Mouse (Mus musculus) ES-E14 (cell line): ENCODE measurements around the gene Pla2g4a.

Source experiments
- CHD2 ChIP-seq: IDR thresholded peaks from 2 replicates; pipeline ENCODE4 v1.6.1; 2014; ENCODE audit warnings: mild to moderate bottlenecking, low read depth, low read length, inconsistent platforms
- HCFC1 ChIP-seq: IDR thresholded peaks from 2 replicates; pipeline ENCODE4 v1.6.1; 2012; ENCODE audit warnings: low read length, inconsistent platforms, borderline replicate concordance; ENCODE audit not compliant: insufficient read depth
- MAFK ChIP-seq: IDR thresholded peaks from 2 replicates; pipeline ENCODE4 v1.6.1; 2014; ENCODE audit warnings: mild to moderate bottlenecking, low read depth, low read length, inconsistent platforms; ENCODE audit not compliant: insufficient read depth
- ZC3H11A ChIP-seq: IDR thresholded peaks from 2 replicates; pipeline ENCODE4 v1.6.1; 2012; ENCODE audit warnings: low read depth, mild to moderate bottlenecking, inconsistent platforms, low read length, borderline replicate concordance
- ZNF384 ChIP-seq: IDR thresholded peaks from 2 replicates; pipeline ENCODE4 v1.6.1; 2012; ENCODE audit warnings: low read depth, low read length, inconsistent platforms

- no peak for TF ChIP-seq MAFK
- no peak for TF ChIP-seq ZC3H11A
- TF ChIP-seq HCFC1: no peak
- TF ChIP-seq ZNF384: no peak
- no peak for TF ChIP-seq CHD2
Measured at GRCm38 (mm10) chr1:149961425-149962303, 574 bp upstream of the Pla2g4a start.
